Mouse (Mus musculus) B cell, adult (primary cell): ENCODE data around the gene Ptchd1. TPM values are rescaled to one million over a fixed set of nuclear protein-coding genes. Genes with fewer than 3 reads are reported as not detected.

Experiments
- total RNA-seq: library from RNA; stranded (reverse); gene quantifications from 4 replicates; pipeline ENCODE4 v1.2.4, GENCODE M21; 2023; ENCODE audit not compliant: inconsistent age

The Ptchd1 gene
- not detected in 4 replicates for total RNA-seq

DNA sequence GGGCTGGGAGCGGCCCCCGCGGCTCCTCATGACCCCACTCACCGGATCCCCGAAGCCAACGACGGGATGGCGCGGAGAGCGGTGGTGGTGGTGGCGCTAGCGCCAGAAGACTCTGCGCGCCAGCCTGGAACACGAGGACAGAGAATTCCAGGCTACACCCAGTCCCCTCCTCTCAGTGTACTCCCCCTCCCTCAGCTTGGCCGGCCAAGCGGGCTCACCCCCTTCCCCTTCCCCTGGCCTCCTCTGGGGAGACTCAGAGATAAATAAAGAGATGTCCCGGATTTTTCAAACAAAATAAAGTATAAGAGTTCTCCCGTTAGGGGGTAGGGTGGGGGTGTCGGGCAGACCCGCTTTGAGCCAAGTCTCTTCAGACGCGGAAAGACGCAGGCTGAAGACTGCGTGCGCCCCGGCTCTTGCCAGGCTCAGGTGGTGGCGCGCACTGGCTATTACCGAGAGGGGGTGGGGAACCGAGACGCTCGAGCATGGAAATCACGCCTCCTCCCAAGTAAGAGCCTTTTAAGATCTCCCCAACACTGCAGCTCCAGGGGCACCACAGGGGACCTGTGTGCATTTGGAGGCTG lies at the start of gene Ptchd1:
Gene Ptchd1 (minus strand): TSS at position 114 of the 581 bp plus-strand sequence.

DNA sequence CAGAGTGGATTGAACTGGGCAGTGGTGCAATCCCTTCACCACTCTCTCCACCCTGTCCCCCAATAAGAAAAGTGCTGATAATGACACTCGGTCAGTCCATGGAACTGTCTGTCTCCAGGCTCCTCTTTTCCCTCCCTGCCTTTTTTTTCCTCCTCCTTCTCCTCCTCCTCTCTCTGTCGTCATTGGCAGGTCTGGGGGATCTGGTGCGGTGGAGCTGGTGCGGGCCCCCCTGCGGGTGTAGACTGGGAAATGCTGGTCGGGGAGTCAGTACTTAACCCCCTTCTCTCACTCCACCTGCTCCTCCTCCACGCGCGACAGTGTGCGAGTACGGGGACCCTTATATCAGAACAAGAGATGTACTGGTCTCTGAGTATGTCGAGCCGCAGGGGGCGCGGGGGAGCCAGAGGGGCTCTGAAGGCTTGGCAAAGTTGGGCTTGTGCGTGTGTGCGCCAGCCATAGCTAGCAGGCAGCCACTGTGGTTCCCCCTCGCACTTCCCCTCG lies 777 bp upstream of the Ptchd1 start, which contains the start of gene Gm15155:
Gene Gm15155 (plus strand): TSS at position 401 of the 501 bp plus-strand sequence.

Other genes with a start within 250 kb of the Ptchd1 start
- gene Gm15155, start 927 bp upstream of the Ptchd1 start, total RNA-seq: not detected in 4 replicates